Mouse (Mus musculus) small intestine, adult 2 months (tissue): ENCODE data around the gene Robo4.

Experiments used
- CTCF ChIP-seq: fragments of 200-500 bp; IDR thresholded peaks from 2 replicates; pipeline ENCODE4 v1.5.1; 2012; ENCODE audit warnings: low read depth, mild to moderate bottlenecking, control low read depth, inconsistent platforms, low read length, moderate library complexity, mixed read lengths; ENCODE audit not compliant: insufficient replicate concordance, insufficient read length; ENCODE audit errors: extremely low read depth
- POLR2A ChIP-seq: fragments of 200-500 bp; IDR thresholded peaks from 2 replicates; pipeline ENCODE4 v1.6.1; 2012; ENCODE audit warnings: low read depth, mild to moderate bottlenecking, control low read depth, inconsistent platforms, low read length, moderate library complexity

DNA sequence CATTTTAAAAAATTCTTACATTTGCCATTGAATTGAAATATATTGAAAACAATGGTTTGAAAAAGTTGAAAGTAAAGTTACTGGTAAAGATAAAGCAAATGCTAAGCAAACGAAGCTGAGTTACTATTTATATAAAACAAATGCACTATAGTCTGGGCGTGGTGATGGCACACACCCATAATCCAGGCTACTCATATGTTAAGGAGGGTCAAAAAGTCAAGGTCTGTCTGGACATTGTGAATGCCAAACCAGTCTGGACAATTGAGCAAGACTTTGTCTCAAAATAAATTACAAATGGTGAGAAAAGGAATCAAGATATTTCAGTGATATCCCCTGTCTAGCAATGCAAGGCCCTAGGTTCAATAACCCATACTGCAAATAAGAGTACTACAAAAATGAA, 10.8 kb upstream of the Robo4 start:
- no peak for TF ChIP-seq CTCF
- no peak for TF ChIP-seq POLR2A
